Mouse (Mus musculus): Measurements from ENCODE around the gene As3mt.

DNA sequence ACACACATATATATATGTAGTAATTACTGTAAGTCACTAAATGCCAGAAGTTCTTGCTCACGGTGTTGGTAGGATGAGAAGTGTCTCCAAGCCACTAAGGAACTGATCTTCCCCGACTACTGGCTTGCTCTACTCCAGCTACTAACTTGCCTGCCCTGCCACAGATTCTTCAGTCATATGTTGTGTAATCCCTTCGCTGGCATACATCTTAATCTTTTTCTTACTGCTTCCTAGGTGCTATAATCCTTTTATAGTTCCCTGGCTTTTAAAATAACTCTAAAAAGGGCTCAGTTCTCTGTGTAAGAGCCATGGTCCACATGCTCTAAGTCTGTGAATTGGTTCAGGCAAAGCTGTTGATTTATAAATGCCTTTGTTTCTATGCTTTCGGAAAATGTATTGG is 78.4 kb downstream of the As3mt start:
- TF ChIP-seq GATA1 (IDR thresholded peaks at IDR 0.05; ENCODE audit: low read length) (no peak), TAL1 (IDR thresholded peaks at IDR 0.05; ENCODE audit: low read length) (no peak)

All from erythroblast, embryonic 14.5 days (primary cell).